Mouse (Mus musculus): ENCODE measurements at regions not wholly inside any gene's neighbourhood (a gene's known extent, or its start where the extent isn't known, plus 50 kb on each side); places are given as distances from the start of the nearest gene placed in this dataset.
A peak's percentile ranks its signal among the peaks of the same experiment; 100 is the strongest.

- H3K27me3 ChIP-seq (ENCODE audit: control insufficient read depth, insufficient read depth, low read length), result no peaks in the 10 kb centered on the region
- 43% methylated on average over 7 of the region's 7 CpGs for WGBS
- peak overlapping the region; percentile 21 for H3K9ac ChIP-seq (ENCODE audit: low read length)
- peak overlapping the region; percentile 61 for H3K27ac ChIP-seq (ENCODE audit: low read length)
- H3K4me3 ChIP-seq (ENCODE audit: low read length), result no peak overlapping the region
- no peaks in the 10 kb centered on the region for H3K36me3 ChIP-seq (ENCODE audit: control insufficient read depth, insufficient read depth)
- H3K4me2 ChIP-seq (ENCODE audit: low read depth, low read length), result peak overlapping the region; percentile 58
- H3K4me1 ChIP-seq (ENCODE audit: control insufficient read depth, insufficient read depth, low read length), result peaks cover 27% of the 10 kb centered on the region
- ATAC-seq (replicated peaks; ENCODE audit: extremely low read depth, insufficient read depth, low FRiP score), result no peak
- no peaks in the 10 kb centered on the region for H3K9me3 ChIP-seq (replicated peaks; ENCODE audit: control insufficient read depth, low read length)
Measured at GRCm38 (mm10) chr8:8994008-8994407, 303.7 kb upstream of the Arglu1 start.

- H3K9me3 ChIP-seq (replicated peaks; ENCODE audit: control insufficient read depth, low read length), result no peaks in the 10 kb centered on the region
- no peaks in the 10 kb centered on the region for H3K27me3 ChIP-seq (ENCODE audit: control insufficient read depth, insufficient read depth, low read length)
- H3K9ac ChIP-seq (ENCODE audit: low read length), result peak overlapping the region; percentile 44
- peak overlapping the region; percentile 20 for H3K4me3 ChIP-seq (ENCODE audit: low read length)
- peak overlapping the region; percentile 57 for H3K4me2 ChIP-seq (ENCODE audit: low read depth, low read length)
- 8% methylated on average over 11 of the region's 11 CpGs for WGBS
- no peaks in the 10 kb centered on the region for H3K36me3 ChIP-seq (ENCODE audit: control insufficient read depth, insufficient read depth)
- H3K27ac ChIP-seq (ENCODE audit: low read length), result peak overlapping the region; percentile 88
- peaks cover 27% of the 10 kb centered on the region for H3K4me1 ChIP-seq (ENCODE audit: control insufficient read depth, insufficient read depth, low read length)
- ATAC-seq (replicated peaks; ENCODE audit: extremely low read depth, insufficient read depth, low FRiP score), result peak; percentile 69
Measured at GRCm38 (mm10) chr8:8992461-8993032, 302.2 kb upstream of the Arglu1 start.

- H3K9me3 ChIP-seq (replicated peaks; ENCODE audit: control insufficient read depth, low read length), result no peaks in the 10 kb centered on the region
- no peak overlapping the region for H3K4me3 ChIP-seq (ENCODE audit: low read length)
- H3K27ac ChIP-seq (ENCODE audit: low read length), result peak overlapping the region; percentile 88
- H3K36me3 ChIP-seq (ENCODE audit: control insufficient read depth, insufficient read depth), result no peaks in the 10 kb centered on the region
- H3K9ac ChIP-seq (ENCODE audit: low read length), result no peak overlapping the region
- no peaks in the 10 kb centered on the region for H3K27me3 ChIP-seq (ENCODE audit: control insufficient read depth, insufficient read depth, low read length)
- H3K4me1 ChIP-seq (ENCODE audit: control insufficient read depth, insufficient read depth, low read length), result peaks cover 27% of the 10 kb centered on the region
- ATAC-seq (replicated peaks; ENCODE audit: extremely low read depth, insufficient read depth, low FRiP score), result no peak
- WGBS, result 51% methylated on average over 8 of the region's 8 CpGs
- H3K4me2 ChIP-seq (ENCODE audit: low read depth, low read length), result no peak overlapping the region
Measured at GRCm38 (mm10) chr8:8991026-8991425, 300.7 kb upstream of the Arglu1 start.

GRCm38 (mm10) chr8:8986068-8986467 lies 295.7 kb upstream of the Arglu1 start:
- Histone ChIP-seq H3K9ac (ENCODE audit: low read length) (no peak overlapping the region), H3K4me2 (ENCODE audit: low read depth, low read length) (no peak overlapping the region), H3K27me3 (ENCODE audit: control insufficient read depth, insufficient read depth, low read length) (no peaks in the 10 kb centered on the region), H3K27ac (ENCODE audit: low read length) (no peak overlapping the region), H3K4me3 (ENCODE audit: low read length) (no peak overlapping the region), H3K4me1 (ENCODE audit: control insufficient read depth, insufficient read depth, low read length) (peaks cover 28% of the 10 kb centered on the region), H3K9me3 (replicated peaks; ENCODE audit: control insufficient read depth, low read length) (no peaks in the 10 kb centered on the region), H3K36me3 (ENCODE audit: control insufficient read depth, insufficient read depth) (no peaks in the 10 kb centered on the region)
- ATAC-seq (replicated peaks; ENCODE audit: extremely low read depth, insufficient read depth, low FRiP score), result no peak
- 70% methylated on average over 9 of the region's 9 CpGs for WGBS

- no peak overlapping the region for H3K27ac ChIP-seq (ENCODE audit: low read length)
- H3K4me3 ChIP-seq (ENCODE audit: low read length), result no peak overlapping the region
- no peak overlapping the region for H3K4me2 ChIP-seq (ENCODE audit: low read depth, low read length)
- H3K36me3 ChIP-seq (ENCODE audit: control insufficient read depth, insufficient read depth), result no peaks in the 10 kb centered on the region
- H3K9ac ChIP-seq (ENCODE audit: low read length), result no peak overlapping the region
- peaks cover 23% of the 10 kb centered on the region for H3K4me1 ChIP-seq (ENCODE audit: control insufficient read depth, insufficient read depth, low read length)
- H3K27me3 ChIP-seq (ENCODE audit: control insufficient read depth, insufficient read depth, low read length), result no peaks in the 10 kb centered on the region
- WGBS, result 71% methylated on average over 13 of the region's 13 CpGs
- ATAC-seq (replicated peaks; ENCODE audit: extremely low read depth, insufficient read depth, low FRiP score), result no peak
- no peaks in the 10 kb centered on the region for H3K9me3 ChIP-seq (replicated peaks; ENCODE audit: control insufficient read depth, low read length)
Measured at GRCm38 (mm10) chr8:8985395-8985794, 295.1 kb upstream of the Arglu1 start.

- no peaks in the 10 kb centered on the region for H3K9me3 ChIP-seq (replicated peaks; ENCODE audit: control insufficient read depth, low read length)
- no peaks in the 10 kb centered on the region for H3K36me3 ChIP-seq (ENCODE audit: control insufficient read depth, insufficient read depth)
- 25% methylated on average over 11 of the region's 11 CpGs for WGBS
- peak overlapping the region; percentile 25; the same call in 1 of the 2 replicates for H3K9ac ChIP-seq (ENCODE audit: low read length)
- ATAC-seq (replicated peaks; ENCODE audit: extremely low read depth, insufficient read depth, low FRiP score), result no peak
- H3K27me3 ChIP-seq (ENCODE audit: control insufficient read depth, insufficient read depth, low read length), result no peaks in the 10 kb centered on the region
- H3K4me2 ChIP-seq (ENCODE audit: low read depth, low read length), result peak overlapping the region; percentile 36; the same call in 1 of the 2 replicates
- H3K4me3 ChIP-seq (ENCODE audit: low read length), result no peak overlapping the region
- H3K4me1 ChIP-seq (ENCODE audit: control insufficient read depth, insufficient read depth, low read length), result peaks cover 23% of the 10 kb centered on the region
- H3K27ac ChIP-seq (ENCODE audit: low read length), result no peak overlapping the region
Measured at GRCm38 (mm10) chr8:8984829-8985251, 294.5 kb upstream of the Arglu1 start.

- WGBS, result 34% methylated on average over 13 of the region's 13 CpGs
Measured at GRCm38 (mm10) chr8:8984159-8984828, 294.0 kb upstream of the Arglu1 start.

GRCm38 (mm10) chr8:8983133-8983661 lies 292.9 kb upstream of the Arglu1 start:
- H3K4me1 ChIP-seq (ENCODE audit: control insufficient read depth, insufficient read depth, low read length), result peaks cover 25% of the 10 kb centered on the region
- 0 out of 2 replicates have a peak overlapping the region, but pooled peaks have one; percentile 30 for H3K9ac ChIP-seq (ENCODE audit: low read length)
- peak overlapping the region; percentile 41 for H3K4me2 ChIP-seq (ENCODE audit: low read depth, low read length)
- no peaks in the 10 kb centered on the region for H3K27me3 ChIP-seq (ENCODE audit: control insufficient read depth, insufficient read depth, low read length)
- peak overlapping the region; percentile 40 for H3K27ac ChIP-seq (ENCODE audit: low read length)
- H3K36me3 ChIP-seq (ENCODE audit: control insufficient read depth, insufficient read depth), result no peaks in the 10 kb centered on the region
- no peak overlapping the region for H3K4me3 ChIP-seq (ENCODE audit: low read length)
- no peaks in the 10 kb centered on the region for H3K9me3 ChIP-seq (replicated peaks; ENCODE audit: control insufficient read depth, low read length)
- 27% methylated on average over 5 of the region's 5 CpGs for WGBS
- peak; percentile 88 for ATAC-seq (replicated peaks; ENCODE audit: extremely low read depth, insufficient read depth, low FRiP score)

More at GRCm38 (mm10) chr8:8984159-8984828, 294.0 kb upstream of the Arglu1 start:
- ATAC-seq (replicated peaks; ENCODE audit: extremely low read depth, insufficient read depth, low FRiP score), result no peak; the same call in 1 of the 2 replicates
- Histone ChIP-seq H3K9ac (ENCODE audit: low read length) (no peak overlapping the region), H3K9me3 (replicated peaks; ENCODE audit: control insufficient read depth, low read length) (no peaks in the 10 kb centered on the region), H3K36me3 (ENCODE audit: control insufficient read depth, insufficient read depth) (no peaks in the 10 kb centered on the region), H3K27ac (ENCODE audit: low read length) (no peak overlapping the region), H3K4me2 (ENCODE audit: low read depth, low read length) (peak overlapping the region; percentile 36; the same call in 1 of the 2 replicates), H3K4me1 (ENCODE audit: control insufficient read depth, insufficient read depth, low read length) (peaks cover 24% of the 10 kb centered on the region), H3K27me3 (ENCODE audit: control insufficient read depth, insufficient read depth, low read length) (no peaks in the 10 kb centered on the region), H3K4me3 (ENCODE audit: low read length) (no peak overlapping the region)

- no peak overlapping the region for H3K4me3 ChIP-seq (ENCODE audit: low read length)
- H3K27me3 ChIP-seq (ENCODE audit: control insufficient read depth, insufficient read depth, low read length), result no peaks in the 10 kb centered on the region
- H3K9me3 ChIP-seq (replicated peaks; ENCODE audit: control insufficient read depth, low read length), result no peaks in the 10 kb centered on the region
- no peak overlapping the region for H3K9ac ChIP-seq (ENCODE audit: low read length)
- ATAC-seq (replicated peaks; ENCODE audit: extremely low read depth, insufficient read depth, low FRiP score), result no peak
- WGBS, result 29% methylated on average over 1 of the region's 1 CpGs
- peaks cover 19% of the 10 kb centered on the region for H3K4me1 ChIP-seq (ENCODE audit: control insufficient read depth, insufficient read depth, low read length)
- H3K4me2 ChIP-seq (ENCODE audit: low read depth, low read length), result no peak overlapping the region
- H3K27ac ChIP-seq (ENCODE audit: low read length), result no peak overlapping the region
- H3K36me3 ChIP-seq (ENCODE audit: control insufficient read depth, insufficient read depth), result no peaks in the 10 kb centered on the region
Measured at GRCm38 (mm10) chr8:8978969-8979368, 288.6 kb upstream of the Arglu1 start.
